Mouse (Mus musculus) bone marrow, adult 2 months (tissue): Measurements from ENCODE around the gene Obox8.

ENCODE experiments used
- CTCF ChIP-seq: fragments of 200-500 bp; IDR thresholded peaks from 2 replicates; pipeline ENCODE4 v1.5.1; 2011; ENCODE audit warnings: low read length, control low read depth; ENCODE audit not compliant: control insufficient read depth, insufficient read depth
- POLR2A ChIP-seq: fragments of 200-500 bp; IDR thresholded peaks from 2 replicates; pipeline ENCODE4 v1.6.1; 2011; ENCODE audit warnings: low read depth, mild to moderate bottlenecking, control low read depth, low read length, borderline replicate concordance; ENCODE audit not compliant: control insufficient read depth

DNA sequence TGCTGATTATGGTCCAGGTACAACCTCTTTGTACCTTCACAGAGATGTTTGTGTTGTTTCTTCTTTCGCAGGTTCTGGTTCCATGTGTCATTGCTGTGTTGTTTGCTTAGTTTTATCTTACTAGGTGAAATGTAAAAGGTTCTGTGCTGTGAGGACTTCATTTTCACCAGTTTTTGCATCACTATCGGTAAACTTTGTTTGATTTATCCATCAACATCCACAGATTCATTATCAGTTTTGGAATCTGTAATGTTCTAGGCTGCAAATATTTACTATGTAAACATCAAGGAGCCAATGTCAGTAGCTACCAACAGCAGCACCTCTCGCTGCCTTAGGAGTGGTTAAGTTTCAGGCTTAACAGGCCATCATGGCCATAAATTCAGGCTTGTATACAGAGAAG, 24.7 kb downstream of the Obox8 start:
- TF ChIP-seq CTCF: no peak
- TF ChIP-seq POLR2A: no peak
